In the genomic region with DNA sequence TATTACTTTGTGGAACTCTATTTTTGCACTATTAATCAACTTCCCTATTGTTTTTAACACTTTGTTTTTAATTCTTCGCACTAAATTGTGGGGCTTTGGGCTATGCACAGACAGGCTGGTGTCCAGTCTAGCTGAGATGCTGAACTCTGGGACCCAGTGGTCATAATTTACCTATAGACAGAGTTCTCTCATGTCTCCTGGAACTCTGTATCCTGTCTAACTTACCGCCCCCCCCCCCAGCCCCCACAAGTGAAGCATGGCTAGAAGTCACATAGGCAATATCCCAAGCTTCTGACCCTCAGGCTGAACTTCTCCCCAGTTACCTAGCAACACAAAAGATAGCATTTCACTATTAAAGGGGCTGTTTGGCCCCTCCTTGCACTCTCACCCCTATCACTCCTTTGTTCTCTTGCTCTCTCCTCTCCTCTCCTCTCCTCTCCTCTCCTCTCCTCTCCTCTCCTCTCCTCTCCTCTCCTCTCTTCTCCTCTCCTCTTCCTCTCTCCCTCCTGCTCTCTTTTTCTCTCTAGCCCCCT, we compare ENCODE assay signal across 31 mouse cellular contexts. TPM values are rescaled to one million over a fixed set of nuclear protein-coding genes. Genes with fewer than 3 reads are reported as not detected.
"Had no signal": no experiment of that assay in that cellular context is flagged by ENCODE, and none has a peak within 500 bp of the region (broad histone marks: within the 10 kb centered on the region; RNA-seq: fewer than 3 reads in every experiment).

No protein-coding gene starts in this region.

RNA-seq across cellular contexts. Expression of a gene that starts 54.7 kb away (rescaled TPM):
- polyA plus RNA-seq: limb, embryonic 10.5 days; limb, embryonic 11.5 days; limb, embryonic 12.5 days; limb, embryonic 13.5 days; limb, embryonic 14.5 days; limb, embryonic 15.5 days; liver, adult 2 months; liver, embryonic 11.5 days; liver, embryonic 12.5 days; liver, embryonic 13.5 days; liver, embryonic 14.5 days; liver, embryonic 15.5 days; liver, embryonic 16.5 days; liver, postnatal 0 days; lung, adult 2 months; lung, embryonic 14.5 days; lung, embryonic 15.5 days; lung, embryonic 16.5 days; lung, postnatal 0 days; macrophage; midbrain, embryonic 10.5 days; midbrain, embryonic 11.5 days; midbrain, embryonic 12.5 days; midbrain, embryonic 13.5 days; midbrain, embryonic 14.5 days; midbrain, embryonic 15.5 days; midbrain, embryonic 16.5 days; midbrain, postnatal 0 days; myocyte; neural tube, embryonic 11.5 days; neural tube, embryonic 12.5 days had no signal
